Mouse (Mus musculus) thymus, adult 18-20 months (tissue): ENCODE results near the gene Ech1.
A peak's percentile ranks its signal among the peaks of the same experiment; 100 is the strongest.

Experiments used
- DNase-seq, 2 experiments: peaks; one replicate each; pipeline ENCODE4 v3.0.0; 2022; ENCODE audit warnings: mixed read lengths in 2 of 2

Gene Ech1

GRCm38 (mm10) chr7:28821261-28821831 lies 3.7 kb upstream of the Ech1 start:
- no peak for DNase-seq

- no peak for DNase-seq
Observed at GRCm38 (mm10) chr7:28822556-28822955, 2.5 kb upstream of the Ech1 start.

GRCm38 (mm10) chr7:28822993-28823903 lies 1.8 kb upstream of the Ech1 start:
- DNase-seq = no peak

- no peak for DNase-seq
Observed at GRCm38 (mm10) chr7:28823932-28824331, 1.1 kb upstream of the Ech1 start.

- peak in 1 of 2 experiments; percentile 36 for DNase-seq
Observed at GRCm38 (mm10) chr7:28825686-28826401, 827 bp downstream of the Ech1 start.

GRCm38 (mm10) chr7:28826402-28826772 lies 1.4 kb downstream of the Ech1 start:
- no peak for DNase-seq

- no peak for DNase-seq
Observed at GRCm38 (mm10) chr7:28827338-28827737, 2.3 kb downstream of the Ech1 start.

- DNase-seq = no peak
Observed at GRCm38 (mm10) chr7:28829821-28830220, 4.8 kb downstream of the Ech1 start.

GRCm38 (mm10) chr7:28830981-28831380 lies 6.0 kb downstream of the Ech1 start:
- DNase-seq = no peak

- no peak for DNase-seq
Observed at GRCm38 (mm10) chr7:28831411-28832125, 6.6 kb downstream of the Ech1 start.

GRCm38 (mm10) chr7:28832137-28832536 lies 7.1 kb downstream of the Ech1 start:
- no peak for DNase-seq

- no peak for DNase-seq
Observed at GRCm38 (mm10) chr7:28833723-28834347, 8.8 kb downstream of the Ech1 start, which contains the start of gene Lgals4. Gene Lgals4, plus strand, starts transcription at chr7:28833854.

GRCm38 (mm10) chr7:28836936-28837335 lies 11.9 kb downstream of the Ech1 start:
- no peak for DNase-seq

- DNase-seq = no peak
Observed at GRCm38 (mm10) chr7:28838331-28838730, 13.3 kb downstream of the Ech1 start.

- DNase-seq = no peak
Observed at GRCm38 (mm10) chr7:28847273-28847672, 22.3 kb downstream of the Ech1 start.

GRCm38 (mm10) chr7:28849700-28850236 lies 24.8 kb downstream of the Ech1 start:
- no peak for DNase-seq

- no peak for DNase-seq
Observed at GRCm38 (mm10) chr7:28850642-28851041, 25.6 kb downstream of the Ech1 start.

GRCm38 (mm10) chr7:28859953-28860352 lies 34.9 kb downstream of the Ech1 start:
- no peak for DNase-seq

GRCm38 (mm10) chr7:28860898-28861297 lies 35.9 kb downstream of the Ech1 start:
- no peak for DNase-seq

GRCm38 (mm10) chr7:28862817-28863499 lies 37.9 kb downstream of the Ech1 start:
- no peak for DNase-seq

GRCm38 (mm10) chr7:28863540-28863939 lies 38.5 kb downstream of the Ech1 start, which contains the start of gene Lgals7:
Gene Lgals7, plus strand, starts transcription at chr7:28863853.
- no peak for DNase-seq
